Mouse (Mus musculus): ENCODE data around the gene Scfd2. TPM values are rescaled to one million over a fixed set of nuclear protein-coding genes. Genes with fewer than 3 reads are reported as not detected.

Scfd2 gene
- polyA plus RNA-seq, 1 experiment from 2014 or later, result 20.1 TPM

DNA sequence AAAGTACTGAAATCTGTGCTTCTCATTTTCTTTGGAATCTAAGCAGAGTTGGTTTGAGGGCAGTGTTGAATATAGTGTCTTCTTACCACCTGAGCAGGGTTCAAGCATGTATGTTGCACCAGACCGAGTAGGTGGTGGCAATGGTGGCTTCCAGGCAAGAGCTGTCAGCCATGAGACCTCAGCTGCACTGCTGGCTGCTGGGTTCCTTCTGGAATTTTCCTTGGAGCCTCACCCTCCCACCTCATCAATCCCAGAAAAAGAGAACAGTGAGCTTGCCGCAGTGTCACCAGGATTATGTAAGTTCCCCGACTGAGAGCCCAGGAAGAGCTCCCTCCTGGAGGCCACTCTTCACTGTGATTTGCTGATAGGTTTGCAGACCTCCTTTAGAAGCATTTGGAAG is 324.4 kb downstream of the Scfd2 start:
- 77% methylated on average over 3 of the region's 3 CpGs for WGBS
- Histone ChIP-seq H3K9me3 (ENCODE audit: control insufficient read depth, low read length) (peaks cover 5% of the 10 kb centered on the region; the same call in 1 of the 2 replicates), H3K4me1 (ENCODE audit: control insufficient read depth, insufficient read depth, low read depth, low read length) (0 out of 2 replicates have a peak, but pooled peaks cover 3% of the 10 kb centered on the region)

DNA sequence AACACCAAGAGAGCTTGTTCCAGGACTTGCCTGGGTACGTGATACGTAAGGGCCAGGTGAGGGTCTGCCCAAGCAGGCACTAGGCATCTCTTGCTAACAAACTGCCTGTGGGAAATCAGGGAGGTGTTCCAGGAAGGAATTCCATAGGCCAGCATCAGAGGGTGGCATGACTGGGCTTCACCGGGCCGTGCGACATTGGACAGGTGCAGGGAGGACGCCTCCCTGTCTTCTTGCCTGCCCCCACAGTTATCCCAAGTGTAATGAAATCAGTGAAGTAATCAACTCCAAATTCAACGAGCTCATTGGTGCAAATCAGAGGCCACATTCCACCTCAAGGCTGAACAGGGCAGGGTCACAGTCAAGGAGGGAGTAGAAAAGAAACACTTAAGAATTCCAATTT is 324.9 kb downstream of the Scfd2 start:
- WGBS, result 91% methylated on average over 7 of the region's 7 CpGs
- Histone ChIP-seq H3K9ac (ENCODE audit: low read depth, low read length) (no peak overlapping the region), H3K27ac (ENCODE audit: low read depth, low read length) (no peak overlapping the region)

More for the DNA sequence above, 324.4 kb downstream of the Scfd2 start:
- H3K27me3 ChIP-seq (replicated peaks; ENCODE audit: control insufficient read depth, insufficient read depth, low read length), result no peaks in the 10 kb centered on the region
- H3K4me3 ChIP-seq (ENCODE audit: low read length), result no peak overlapping the region
- H3K27ac ChIP-seq (ENCODE audit: low read depth, low read length), result no peak overlapping the region
- no peak for ATAC-seq
- no peak overlapping the region for H3K4me2 ChIP-seq (ENCODE audit: low read length)
- no peaks in the 10 kb centered on the region for H3K36me3 ChIP-seq (ENCODE audit: control insufficient read depth, insufficient read depth, low read length)
- no peak overlapping the region for H3K9ac ChIP-seq (ENCODE audit: low read depth, low read length)

DNA sequence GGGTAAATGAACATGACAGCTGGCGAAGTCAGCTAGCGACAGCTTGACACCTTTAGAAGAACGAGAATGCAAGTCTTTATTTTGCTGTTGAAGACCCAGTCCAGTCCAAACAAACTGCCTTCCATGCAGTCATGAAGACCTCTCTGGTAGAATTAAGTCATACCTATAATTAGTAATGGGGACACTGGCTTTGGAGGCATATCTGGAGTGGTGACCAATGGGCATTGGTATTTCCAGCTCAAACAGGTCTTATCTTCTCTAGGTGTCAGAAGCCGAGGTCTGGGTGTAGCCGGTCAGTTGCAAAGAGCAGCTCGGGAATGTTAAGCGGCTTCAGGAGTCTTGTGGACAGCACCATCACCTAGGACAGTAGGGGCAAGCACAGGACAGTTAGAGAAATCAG is 325.5 kb downstream of the Scfd2 start:
- Histone ChIP-seq H3K9me3 (ENCODE audit: control insufficient read depth, low read length) (peaks cover 5% of the 10 kb centered on the region; the same call in 1 of the 2 replicates), H3K4me2 (ENCODE audit: low read length) (no peak overlapping the region), H3K36me3 (ENCODE audit: control insufficient read depth, insufficient read depth, low read length) (no peaks in the 10 kb centered on the region), H3K4me1 (ENCODE audit: control insufficient read depth, insufficient read depth, low read depth, low read length) (0 out of 2 replicates have a peak, but pooled peaks cover 3% of the 10 kb centered on the region), H3K9ac (ENCODE audit: low read depth, low read length) (no peak overlapping the region), H3K4me3 (ENCODE audit: low read length) (no peak overlapping the region), H3K27me3 (replicated peaks; ENCODE audit: control insufficient read depth, insufficient read depth, low read length) (no peaks in the 10 kb centered on the region), H3K27ac (ENCODE audit: low read depth, low read length) (no peak overlapping the region)
- ATAC-seq, result no peak
- 81% methylated on average over 7 of the region's 7 CpGs for WGBS

More for the DNA sequence above, 324.9 kb downstream of the Scfd2 start:
- Histone ChIP-seq H3K9me3 (ENCODE audit: control insufficient read depth, low read length) (peaks cover 5% of the 10 kb centered on the region; the same call in 1 of the 2 replicates), H3K27me3 (replicated peaks; ENCODE audit: control insufficient read depth, insufficient read depth, low read length) (no peaks in the 10 kb centered on the region), H3K4me2 (ENCODE audit: low read length) (no peak overlapping the region), H3K4me3 (ENCODE audit: low read length) (no peak overlapping the region), H3K4me1 (ENCODE audit: control insufficient read depth, insufficient read depth, low read depth, low read length) (0 out of 2 replicates have a peak, but pooled peaks cover 3% of the 10 kb centered on the region), H3K36me3 (ENCODE audit: control insufficient read depth, insufficient read depth, low read length) (no peaks in the 10 kb centered on the region)
- no peak for ATAC-seq

DNA sequence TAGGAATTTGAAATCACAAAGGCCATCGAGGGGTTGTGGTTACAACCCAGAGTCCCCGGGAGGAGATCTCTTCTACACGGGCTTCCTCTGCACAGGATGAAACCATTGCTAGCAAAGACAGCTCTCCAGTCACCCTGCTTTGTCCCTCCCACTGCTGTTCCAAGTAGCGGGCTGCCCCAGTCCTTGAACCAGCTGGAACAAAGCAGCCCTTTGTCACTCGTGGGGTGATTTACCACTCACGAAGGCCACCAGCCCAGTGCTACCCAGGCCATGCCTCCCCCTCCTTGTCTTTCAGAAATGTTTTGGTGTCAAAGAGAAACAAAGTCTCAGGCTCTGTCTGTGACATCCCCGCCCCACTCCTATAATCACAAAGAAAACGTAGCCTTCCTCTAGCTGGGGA is 326.1 kb downstream of the Scfd2 start:
- Histone ChIP-seq H3K36me3 (ENCODE audit: control insufficient read depth, insufficient read depth, low read length) (no peaks in the 10 kb centered on the region), H3K4me1 (ENCODE audit: control insufficient read depth, insufficient read depth, low read depth, low read length) (0 out of 2 replicates have a peak, but pooled peaks cover 3% of the 10 kb centered on the region), H3K4me3 (ENCODE audit: low read length) (no peak overlapping the region), H3K27ac (ENCODE audit: low read depth, low read length) (no peak overlapping the region), H3K4me2 (ENCODE audit: low read length) (no peak overlapping the region), H3K27me3 (replicated peaks; ENCODE audit: control insufficient read depth, insufficient read depth, low read length) (no peaks in the 10 kb centered on the region), H3K9me3 (ENCODE audit: control insufficient read depth, low read length) (peaks cover 5% of the 10 kb centered on the region; the same call in 1 of the 2 replicates), H3K9ac (ENCODE audit: low read depth, low read length) (no peak overlapping the region)
- 30% methylated on average over 8 of the region's 8 CpGs for WGBS
- ATAC-seq, result no peak

DNA sequence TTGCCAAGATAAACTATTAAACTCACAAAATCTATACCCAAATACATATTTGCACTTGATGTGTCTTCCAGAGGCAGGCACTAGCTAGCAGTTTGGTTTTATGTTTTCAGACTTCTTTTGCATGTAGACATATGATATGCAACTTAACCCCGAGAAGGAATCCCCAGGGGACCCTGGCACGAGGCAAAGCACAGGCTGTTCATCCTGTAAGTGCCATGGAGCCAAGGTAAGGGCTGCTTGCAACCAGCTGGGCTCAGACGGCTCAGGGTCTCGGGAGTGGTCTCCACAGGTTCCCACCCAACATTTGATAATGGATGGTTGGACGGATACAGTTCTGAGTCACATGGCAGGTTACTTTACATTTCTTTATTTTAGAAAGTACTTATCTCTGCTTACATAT is 327.1 kb downstream of the Scfd2 start:
- ATAC-seq, result no peak
- H3K9me3 ChIP-seq (ENCODE audit: control insufficient read depth, low read length), result peaks cover 5% of the 10 kb centered on the region; the same call in 1 of the 2 replicates
- H3K27me3 ChIP-seq (replicated peaks; ENCODE audit: control insufficient read depth, insufficient read depth, low read length), result no peaks in the 10 kb centered on the region
- H3K4me2 ChIP-seq (ENCODE audit: low read length), result no peak overlapping the region
- 63% methylated on average over 5 of the region's 5 CpGs for WGBS
- no peaks in the 10 kb centered on the region for H3K36me3 ChIP-seq (ENCODE audit: control insufficient read depth, insufficient read depth, low read length)
- H3K9ac ChIP-seq (ENCODE audit: low read depth, low read length), result no peak overlapping the region
- no peak overlapping the region for H3K4me3 ChIP-seq (ENCODE audit: low read length)
- H3K27ac ChIP-seq (ENCODE audit: low read depth, low read length), result no peak overlapping the region
- H3K4me1 ChIP-seq (ENCODE audit: control insufficient read depth, insufficient read depth, low read depth, low read length), result 0 out of 2 replicates have a peak, but pooled peaks cover 3% of the 10 kb centered on the region

DNA sequence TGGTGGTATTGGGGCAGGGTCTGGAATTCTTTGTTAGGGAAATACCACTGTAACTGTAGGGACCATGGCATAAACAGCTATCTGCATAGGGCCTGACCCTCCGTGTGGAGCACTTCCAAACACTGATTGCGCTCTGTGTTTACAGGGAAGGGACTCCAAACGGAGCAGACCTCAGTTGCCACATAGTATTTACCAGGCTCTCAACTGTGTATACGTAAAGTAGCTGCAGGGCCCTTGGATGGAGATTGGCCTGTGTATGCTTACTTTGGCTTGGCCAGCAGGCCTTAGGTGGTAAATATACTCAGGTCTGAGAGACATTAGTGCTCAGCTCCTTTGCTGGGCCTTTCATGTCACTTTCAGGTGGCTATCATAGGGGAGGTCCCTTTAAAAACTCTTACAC is 329.0 kb downstream of the Scfd2 start:
- ATAC-seq, result no peak
- peaks cover 5% of the 10 kb centered on the region; the same call in 1 of the 2 replicates for H3K9me3 ChIP-seq (ENCODE audit: control insufficient read depth, low read length)
- 74% methylated on average over 4 of the region's 4 CpGs for WGBS
- H3K27me3 ChIP-seq (replicated peaks; ENCODE audit: control insufficient read depth, insufficient read depth, low read length), result no peaks in the 10 kb centered on the region
- H3K4me1 ChIP-seq (ENCODE audit: control insufficient read depth, insufficient read depth, low read depth, low read length), result peaks cover 8% of the 10 kb centered on the region
- H3K4me2 ChIP-seq (ENCODE audit: low read length), result no peak overlapping the region
- H3K4me3 ChIP-seq (ENCODE audit: low read length), result no peak overlapping the region
- H3K36me3 ChIP-seq (ENCODE audit: control insufficient read depth, insufficient read depth, low read length), result no peaks in the 10 kb centered on the region
- H3K27ac ChIP-seq (ENCODE audit: low read depth, low read length), result no peak overlapping the region
- H3K9ac ChIP-seq (ENCODE audit: low read depth, low read length), result no peak overlapping the region

DNA sequence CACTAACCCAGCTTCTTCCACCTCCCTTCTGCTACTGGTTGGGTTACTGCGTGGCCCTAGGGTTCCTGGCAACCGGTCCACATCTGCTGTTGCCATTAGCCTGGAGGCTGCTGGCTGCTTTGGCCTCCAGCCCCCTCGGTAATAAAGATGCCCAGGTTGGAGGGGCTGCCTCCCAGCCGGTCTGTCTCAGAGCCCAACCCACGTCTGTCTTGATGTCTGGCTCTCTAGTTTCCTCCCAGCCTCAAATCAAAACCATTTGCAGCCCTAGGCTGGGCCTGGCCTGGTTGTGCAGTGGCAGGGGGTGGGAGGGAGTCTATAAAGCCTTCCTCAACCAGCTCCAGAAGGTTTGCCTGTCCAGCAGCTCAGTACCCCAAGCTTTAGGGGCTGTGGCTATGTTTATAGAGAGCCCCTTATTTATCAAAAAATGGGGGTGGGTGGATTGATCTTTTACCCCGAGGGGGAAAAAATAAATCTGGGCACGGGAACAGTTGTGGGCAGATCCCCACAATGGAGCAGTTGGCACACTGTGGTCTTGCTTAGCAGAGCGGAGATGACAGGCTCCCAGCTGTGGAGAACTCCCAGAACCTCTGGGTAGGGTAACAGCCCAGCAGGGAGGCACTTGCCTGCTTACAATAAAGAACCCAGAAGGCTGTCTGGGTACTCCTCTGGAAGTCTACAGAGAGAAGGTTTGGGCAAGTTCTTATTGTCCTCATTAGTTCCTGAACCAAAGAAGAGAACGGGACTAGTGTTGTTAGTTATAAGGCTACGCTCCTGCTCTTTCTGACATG is 329.8 kb downstream of the Scfd2 start:
- no peaks in the 10 kb centered on the region for H3K27me3 ChIP-seq (replicated peaks; ENCODE audit: control insufficient read depth, insufficient read depth, low read length)
- peak overlapping the region; percentile 18; the same call in 1 of the 2 replicates for H3K27ac ChIP-seq (ENCODE audit: low read depth, low read length)
- no peak overlapping the region for H3K4me2 ChIP-seq (ENCODE audit: low read length)
- 62% methylated on average over 10 of the region's 10 CpGs for WGBS
- ATAC-seq, result peak; percentile 51
- peaks cover 12% of the 10 kb centered on the region for H3K4me1 ChIP-seq (ENCODE audit: control insufficient read depth, insufficient read depth, low read depth, low read length)
- peaks cover 5% of the 10 kb centered on the region; the same call in 1 of the 2 replicates for H3K9me3 ChIP-seq (ENCODE audit: control insufficient read depth, low read length)
- H3K36me3 ChIP-seq (ENCODE audit: control insufficient read depth, insufficient read depth, low read length), result no peaks in the 10 kb centered on the region
- no peak overlapping the region for H3K9ac ChIP-seq (ENCODE audit: low read depth, low read length)
- no peak overlapping the region for H3K4me3 ChIP-seq (ENCODE audit: low read length)

DNA sequence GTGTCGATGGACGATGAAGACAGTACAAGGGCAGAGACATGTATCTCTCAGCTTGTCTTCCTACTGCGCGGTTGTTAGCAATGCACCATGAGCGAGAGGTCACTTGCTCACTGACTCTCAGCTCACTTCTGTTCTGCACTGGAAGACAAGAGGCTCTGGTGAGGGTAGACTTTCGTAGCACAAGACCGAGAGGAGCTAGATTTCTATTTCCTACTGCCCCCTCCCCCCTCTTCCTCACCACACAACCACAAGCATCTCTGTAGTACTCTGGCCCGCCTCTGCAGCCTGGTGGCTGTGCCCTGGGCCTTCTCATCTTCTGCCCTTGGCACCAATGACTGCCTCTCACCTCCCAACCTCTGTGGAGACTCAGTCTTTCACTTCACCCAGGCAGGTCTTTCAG is 331.1 kb downstream of the Scfd2 start:
- no peak for ATAC-seq
- Histone ChIP-seq H3K4me3 (ENCODE audit: low read length) (no peak overlapping the region), H3K4me2 (ENCODE audit: low read length) (no peak overlapping the region), H3K9me3 (ENCODE audit: control insufficient read depth, low read length) (peaks cover 5% of the 10 kb centered on the region; the same call in 1 of the 2 replicates), H3K27me3 (replicated peaks; ENCODE audit: control insufficient read depth, insufficient read depth, low read length) (no peaks in the 10 kb centered on the region), H3K36me3 (ENCODE audit: control insufficient read depth, insufficient read depth, low read length) (no peaks in the 10 kb centered on the region), H3K9ac (ENCODE audit: low read depth, low read length) (no peak overlapping the region), H3K4me1 (ENCODE audit: control insufficient read depth, insufficient read depth, low read depth, low read length) (peaks cover 19% of the 10 kb centered on the region), H3K27ac (ENCODE audit: low read depth, low read length) (no peak overlapping the region)
- 95% methylated on average over 8 of the region's 8 CpGs for WGBS

DNA sequence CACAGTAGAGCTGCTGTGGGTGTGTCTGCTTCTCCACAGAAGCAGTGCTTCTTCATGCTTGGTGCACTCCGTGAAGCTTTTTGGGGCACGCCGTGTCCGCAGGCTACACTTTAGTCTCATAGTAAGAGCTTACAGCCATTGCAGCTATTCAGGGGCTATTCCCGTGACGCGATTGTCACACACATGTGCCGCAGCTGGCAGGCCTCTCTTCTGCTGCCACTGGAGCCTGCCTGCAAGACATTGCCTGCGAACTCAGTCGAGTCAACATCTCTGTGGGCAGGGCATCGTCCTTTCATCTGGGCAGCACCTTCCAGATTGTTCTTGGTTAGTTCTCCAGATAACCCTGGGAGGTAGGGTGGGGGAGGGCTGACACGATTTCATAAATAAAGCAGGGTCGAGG is 331.8 kb downstream of the Scfd2 start:
- Histone ChIP-seq H3K4me1 (ENCODE audit: control insufficient read depth, insufficient read depth, low read depth, low read length) (peaks cover 17% of the 10 kb centered on the region), H3K27ac (ENCODE audit: low read depth, low read length) (no peak overlapping the region), H3K36me3 (ENCODE audit: control insufficient read depth, insufficient read depth, low read length) (no peaks in the 10 kb centered on the region), H3K4me2 (ENCODE audit: low read length) (no peak overlapping the region), H3K27me3 (replicated peaks; ENCODE audit: control insufficient read depth, insufficient read depth, low read length) (no peaks in the 10 kb centered on the region), H3K9ac (ENCODE audit: low read depth, low read length) (no peak overlapping the region), H3K4me3 (ENCODE audit: low read length) (no peak overlapping the region), H3K9me3 (ENCODE audit: control insufficient read depth, low read length) (peaks cover 5% of the 10 kb centered on the region; the same call in 1 of the 2 replicates)
- no peak for ATAC-seq
- 84% methylated on average over 13 of the region's 13 CpGs for WGBS
